Comparison of ENCODE assay signal across 8 mouse cellular contexts in the genomic region with DNA sequence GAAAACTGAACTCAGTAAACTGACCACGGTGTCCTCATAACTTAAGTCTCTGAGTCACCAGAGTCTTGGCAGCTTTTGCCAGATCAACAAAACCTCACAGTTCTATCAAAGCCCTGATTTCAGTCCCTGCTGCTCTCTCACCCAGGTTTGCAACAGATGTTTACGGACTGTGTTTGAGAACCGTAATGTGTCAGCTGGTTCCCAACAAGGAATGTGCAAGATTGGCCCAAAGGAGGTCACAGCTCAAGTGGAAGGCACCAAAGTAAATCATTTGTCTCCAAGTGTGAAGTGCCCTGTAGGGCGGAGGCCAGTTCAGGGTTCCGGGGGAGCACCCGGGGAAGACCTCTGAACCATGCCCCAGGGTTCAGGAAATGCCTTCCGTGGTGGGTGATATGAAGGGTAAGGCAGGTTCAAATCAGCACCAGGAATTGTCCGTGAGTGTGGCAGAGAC. TPM values are rescaled to one million over a fixed set of nuclear protein-coding genes. Genes with fewer than 3 reads are reported as not detected.
A peak's percentile ranks its signal among the peaks of the same experiment; 100 is the strongest.
DNase-seq lines count a peak whose midpoint lies in the region; ATAC-seq and TF ChIP-seq lines count a peak whose summit lies in the region.

No protein-coding gene starts in this region.

- no peak for TF ChIP-seq CTCF in layer of hippocampus, adult 2 months (conservative IDR thresholded peaks at IDR 0.05)
- no peak for TF ChIP-seq CTCF in hindbrain, postnatal 0 days (IDR thresholded peaks at IDR 0.05; ENCODE audit: low read depth)
- no peak for TF ChIP-seq CTCF in lung, postnatal 0 days (IDR thresholded peaks at IDR 0.05)
- TF ChIP-seq CTCF in left cerebral cortex, adult 2 months (IDR thresholded peaks at IDR 0.05), result no peak

- DNase-seq in layer of hippocampus, adult 2 months (ENCODE audit: low spot score in 2 of 2), result no peak
- DNase-seq in layer of hippocampus, postnatal 14 days (ENCODE audit: low spot score in 2 of 2), result no peak
- peak; percentile 37 for DNase-seq in hindbrain, postnatal 0 days (ENCODE audit: low spot score)
- peak; percentile 93 for DNase-seq in lung, postnatal 0 days (ENCODE audit: low spot score)
- DNase-seq in layer of hippocampus, adult 9-11 months, result no peak
- no peak for DNase-seq in left cerebral cortex, adult 2 months (ENCODE audit: extremely low spot score in 1 of 2, low spot score in 2 of 2)
- no peak for DNase-seq in cerebellum, adult 8-10 months

- peaks cover 17% of the 10 kb centered on the region for H3K4me1 ChIP-seq in forebrain, embryonic 12.5 days
- H3K4me1 ChIP-seq in hindbrain, postnatal 0 days (ENCODE audit: insufficient read depth, low read length), result peaks cover 11% of the 10 kb centered on the region
- peaks cover 19% of the 10 kb centered on the region; the same call in 1 of the 2 replicates for H3K4me1 ChIP-seq in lung, postnatal 0 days (ENCODE audit: insufficient read depth, low read depth, low read length)

- H3K27me3 ChIP-seq in forebrain, embryonic 12.5 days, result no peaks in the 10 kb centered on the region
- no peaks in the 10 kb centered on the region for H3K27me3 ChIP-seq in hindbrain, postnatal 0 days (ENCODE audit: insufficient read depth, low read length)
- H3K27me3 ChIP-seq in lung, postnatal 0 days (replicated peaks; ENCODE audit: insufficient read depth, low read length), result no peaks in the 10 kb centered on the region

- H3K9ac ChIP-seq in forebrain, embryonic 12.5 days, result no peak overlapping the region
- H3K9ac ChIP-seq in hindbrain, postnatal 0 days (replicated peaks; ENCODE audit: low read length), result no peak overlapping the region
- H3K9ac ChIP-seq in lung, postnatal 0 days (replicated peaks; ENCODE audit: low read depth), result no peak overlapping the region

- H3K9me3 ChIP-seq in forebrain, embryonic 12.5 days, result no peaks in the 10 kb centered on the region
- H3K9me3 ChIP-seq in hindbrain, postnatal 0 days (ENCODE audit: low read length), result no peaks in the 10 kb centered on the region
- no peaks in the 10 kb centered on the region for H3K9me3 ChIP-seq in lung, postnatal 0 days (ENCODE audit: low read length)

- no peak overlapping the region for H3K4me3 ChIP-seq in layer of hippocampus, adult 2 months
- H3K4me3 ChIP-seq in forebrain, embryonic 12.5 days (replicated peaks), result no peak overlapping the region
- H3K4me3 ChIP-seq in hindbrain, postnatal 0 days (ENCODE audit: low read length), result no peak overlapping the region
- H3K4me3 ChIP-seq in lung, postnatal 0 days (ENCODE audit: low read depth, low read length), result no peak overlapping the region
- H3K4me3 ChIP-seq in left cerebral cortex, adult 2 months, result no peak overlapping the region

- 85% methylated on average over 8 of the region's 8 CpGs for WGBS in forebrain, embryonic 12.5 days
- 58% methylated on average over 8 of the region's 8 CpGs for WGBS in hindbrain, postnatal 0 days
- whole genome bisulfite sequencing in lung, postnatal 0 days, result 23% methylated on average over 8 of the region's 8 CpGs

- H3K36me3 ChIP-seq in forebrain, embryonic 12.5 days (replicated peaks), result no peaks in the 10 kb centered on the region
- H3K36me3 ChIP-seq in hindbrain, postnatal 0 days (ENCODE audit: insufficient read depth, low read length), result no peaks in the 10 kb centered on the region
- no peaks in the 10 kb centered on the region for H3K36me3 ChIP-seq in lung, postnatal 0 days (ENCODE audit: insufficient read depth, low read length)

- 0 out of 2 replicates have a peak overlapping the region, but pooled peaks have one; percentile 86 for H3K27ac ChIP-seq in layer of hippocampus, adult 2 months
- peak overlapping the region; percentile 71 for H3K27ac ChIP-seq in forebrain, embryonic 12.5 days
- peak overlapping the region; percentile 74 for H3K27ac ChIP-seq in hindbrain, postnatal 0 days
- peak overlapping the region; percentile 81 for H3K27ac ChIP-seq in lung, postnatal 0 days (ENCODE audit: low read length)
- H3K27ac ChIP-seq in left cerebral cortex, adult 2 months, result no peak overlapping the region

- no peak overlapping the region for H3K4me2 ChIP-seq in forebrain, embryonic 12.5 days
- H3K4me2 ChIP-seq in hindbrain, postnatal 0 days (ENCODE audit: low read depth, low read length), result no peak overlapping the region
- H3K4me2 ChIP-seq in lung, postnatal 0 days (replicated peaks; ENCODE audit: low read depth, low read length), result no peak overlapping the region

- no peak for ATAC-seq in forebrain, embryonic 12.5 days (ENCODE audit: low FRiP score)
- peak; percentile 34 for ATAC-seq in hindbrain, postnatal 0 days
- ATAC-seq in lung, postnatal 0 days, result peak; percentile 86

- intact Hi-C loops in left cerebral cortex, adult 2 months (cut with DNase I), result no loop called here

- TF ChIP-seq EP300 in lung, postnatal 0 days (IDR thresholded peaks at IDR 0.05), result no peak

RNA-seq across cellular contexts. Expression of a gene that starts 36.9 kb away (rescaled TPM):
- 10 to 100 TPM; 47.7 to 54.5 TPM for total RNA-seq in layer of hippocampus, adult 2 months (2021)
- total RNA-seq in layer of hippocampus, postnatal 14 days (2021), result 10 to 100 TPM; 29.8 to 33.0 TPM
- 16.8 and 18.1 TPM in 2 replicates for polyA plus RNA-seq in forebrain, embryonic 12.5 days (2016; fragmentation: Nextera tagmentation; extraction: Ambion mirVana)
- 6.8 and 7.8 TPM in 2 replicates for total RNA-seq in hindbrain, postnatal 0 days (2014; rRNA removed)
- 2.0 and 2.2 TPM in 2 replicates for polyA plus RNA-seq in hindbrain, postnatal 0 days (2015; fragmentation: Nextera tagmentation; extraction: Ambion mirVana)
- 5.1 and 6.7 TPM in 2 replicates for polyA plus RNA-seq in lung, postnatal 0 days (2015; fragmentation: Nextera tagmentation; extraction: Ambion mirVana)
- 10 to 100 TPM; 39.5 to 51.5 TPM for total RNA-seq in left cerebral cortex, adult 2 months (2021)

Comparison
In these comparisons a context has a peak if more than half of its experiments do, and no peak if none do; other contexts are left out.
1. DNase-seq: peak in hindbrain, postnatal 0 days (single experiment) and lung, postnatal 0 days (single experiment); none in layer of hippocampus, adult 2 months (0 of 2), layer of hippocampus, postnatal 14 days (0 of 2), layer of hippocampus, adult 9-11 months (single experiment), left cerebral cortex, adult 2 months (0 of 2) and cerebellum, adult 8-10 months (single experiment).